Mouse (Mus musculus): ENCODE results near the gene Vtn. TPM values are rescaled to one million over a fixed set of nuclear protein-coding genes. Genes with fewer than 3 reads are reported as not detected.

Gene Vtn
- polyA plus RNA-seq, 1 experiment from 2014 or later: 54.4 TPM

Other genes starting within 250 kb of the Vtn start
- gene 2610507B11Rik, start 237.3 kb upstream of the Vtn start, polyA plus RNA-seq (2015; fragmentation: Nextera tagmentation; extraction: Ambion mirVana): 72.4 and 80.3 TPM in 2 replicates
- 0.17 and 0.54 TPM in 2 replicates for gene BC030499, start 208.2 kb upstream of the Vtn start, polyA plus RNA-seq (2015; fragmentation: Nextera tagmentation; extraction: Ambion mirVana)
- gene Spag5, start 197.6 kb upstream of the Vtn start, polyA plus RNA-seq (2015; fragmentation: Nextera tagmentation; extraction: Ambion mirVana): 28.9 and 30.7 TPM in 2 replicates
- 25.6 and 37.3 TPM in 2 replicates for gene Aldoc, start 176.1 kb upstream of the Vtn start, polyA plus RNA-seq (2015; fragmentation: Nextera tagmentation; extraction: Ambion mirVana)
- gene Pigs, start 170.7 kb upstream of the Vtn start, polyA plus RNA-seq (2015; fragmentation: Nextera tagmentation; extraction: Ambion mirVana): 67.4 and 80.9 TPM in 2 replicates
- gene Unc119, start 155.6 kb upstream of the Vtn start, polyA plus RNA-seq (2015; fragmentation: Nextera tagmentation; extraction: Ambion mirVana): 24.3 and 27.5 TPM in 2 replicates
- gene Foxn1, start 112.5 kb upstream of the Vtn start, polyA plus RNA-seq (2015; fragmentation: Nextera tagmentation; extraction: Ambion mirVana): 1.6 and 2.7 TPM in 2 replicates
- gene Slc13a2, start 76.9 kb upstream of the Vtn start, polyA plus RNA-seq (2015; fragmentation: Nextera tagmentation; extraction: Ambion mirVana): 0.25 and 0.56 TPM in 2 replicates
- gene Slc46a1, start 33.4 kb upstream of the Vtn start, polyA plus RNA-seq (2015; fragmentation: Nextera tagmentation; extraction: Ambion mirVana): 12.0 and 15.9 TPM in 2 replicates
- gene Sarm1, start 1.3 kb upstream of the Vtn start, polyA plus RNA-seq (2015; fragmentation: Nextera tagmentation; extraction: Ambion mirVana): 2.3 and 2.4 TPM in 2 replicates
- 0.13 TPM in 1 of 2 replicates, not detected in the other for gene Sebox, start 4.4 kb downstream of the Vtn start, polyA plus RNA-seq (2015; fragmentation: Nextera tagmentation; extraction: Ambion mirVana)
- gene Tmem199, start 13.1 kb downstream of the Vtn start, polyA plus RNA-seq (2015; fragmentation: Nextera tagmentation; extraction: Ambion mirVana): 38.9 and 43.1 TPM in 2 replicates
- 131 and 136 TPM in 2 replicates for gene Poldip2, start 13.1 kb downstream of the Vtn start, polyA plus RNA-seq (2015; fragmentation: Nextera tagmentation; extraction: Ambion mirVana)
- 76.2 and 84.1 TPM in 2 replicates for gene Tnfaip1, start 37.2 kb downstream of the Vtn start, polyA plus RNA-seq (2015; fragmentation: Nextera tagmentation; extraction: Ambion mirVana)
- 136 and 157 TPM in 2 replicates for gene Ift20, start 37.3 kb downstream of the Vtn start, polyA plus RNA-seq (2015; fragmentation: Nextera tagmentation; extraction: Ambion mirVana)
- 213 and 223 TPM in 2 replicates for gene Tmem97, start 51.7 kb downstream of the Vtn start, polyA plus RNA-seq (2015; fragmentation: Nextera tagmentation; extraction: Ambion mirVana)
- gene Nlk, start 198.3 kb downstream of the Vtn start, polyA plus RNA-seq (2015; fragmentation: Nextera tagmentation; extraction: Ambion mirVana): 9.7 and 10.7 TPM in 2 replicates

All from stomach, embryonic 16.5 days (tissue).